Mouse (Mus musculus) ES-E14 (cell line): ENCODE data around the gene Fndc3b. TPM values are rescaled to one million over a fixed set of nuclear protein-coding genes. Genes with fewer than 3 reads are reported as not detected.

Experiments
- DNase-seq: peaks from one replicate; pipeline ENCODE4 v3.0.0-alpha.2; 2013; ENCODE audit warnings: low read depth, low spot score
- H3K27ac ChIP-seq: 2 replicates; pipeline ENCODE4 v1.5.1; 2012; ENCODE audit warnings: low read depth, mild to moderate bottlenecking, low read length, moderate library complexity, mixed read lengths; ENCODE audit not compliant: poor library complexity, insufficient read depth, severe bottlenecking
- H3K36me3 ChIP-seq: 2 replicates; pipeline ENCODE4 v1.6.1; 2012; ENCODE audit warnings: mild to moderate bottlenecking, low read length, moderate library complexity, mixed read lengths; ENCODE audit not compliant: control insufficient read depth, poor library complexity, insufficient read depth, severe bottlenecking
- H3K4me1 ChIP-seq, 2 experiments: fragments of 150-350 bp in 1 of 2; sonication (generic) in 1 of 2; 2 replicates each; pipeline ENCODE4 v1.6.1; 2012; ENCODE audit warnings: low read length in 2 of 2, mild to moderate bottlenecking in 1 of 2, mixed read lengths in 1 of 2; ENCODE audit not compliant: control insufficient read depth in 2 of 2, insufficient read depth in 2 of 2, poor library complexity in 1 of 2
- H3K4me3 ChIP-seq, 2 experiments: fragments of 150-350 bp in 1 of 2; sonication (generic) in 1 of 2; 2 replicates each; pipeline ENCODE4 v1.5.1; 2012; ENCODE audit warnings: low read length in 2 of 2, low read depth in 1 of 2, mild to moderate bottlenecking in 1 of 2, mixed read lengths in 1 of 2; ENCODE audit not compliant: insufficient read depth in 1 of 2, poor library complexity in 1 of 2, severe bottlenecking in 1 of 2
- H3K9ac ChIP-seq: 2 replicates; pipeline ENCODE4 v1.6.1; 2012; ENCODE audit warnings: low read depth, mild to moderate bottlenecking, low read length, mixed read lengths; ENCODE audit not compliant: poor library complexity, insufficient read depth, severe bottlenecking
- H3K9me3 ChIP-seq: fragments of 150-350 bp; sonication (generic); 2 replicates; pipeline ENCODE4 v1.6.1; 2012; ENCODE audit warnings: low read depth, mild to moderate bottlenecking, low read length; ENCODE audit not compliant: control insufficient read depth, insufficient read depth
- CHD2 ChIP-seq: IDR thresholded peaks from 2 replicates; pipeline ENCODE4 v1.6.1; 2014; ENCODE audit warnings: mild to moderate bottlenecking, low read depth, low read length, inconsistent platforms
- HCFC1 ChIP-seq: IDR thresholded peaks from 2 replicates; pipeline ENCODE4 v1.6.1; 2012; ENCODE audit warnings: low read length, inconsistent platforms, borderline replicate concordance; ENCODE audit not compliant: insufficient read depth
- MAFK ChIP-seq: IDR thresholded peaks from 2 replicates; pipeline ENCODE4 v1.6.1; 2014; ENCODE audit warnings: mild to moderate bottlenecking, low read depth, low read length, inconsistent platforms; ENCODE audit not compliant: insufficient read depth
- ZC3H11A ChIP-seq: IDR thresholded peaks from 2 replicates; pipeline ENCODE4 v1.6.1; 2012; ENCODE audit warnings: low read depth, mild to moderate bottlenecking, inconsistent platforms, low read length, borderline replicate concordance
- ZNF384 ChIP-seq: IDR thresholded peaks from 2 replicates; pipeline ENCODE4 v1.6.1; 2012; ENCODE audit warnings: low read depth, low read length, inconsistent platforms
- in situ Hi-C, 2 experiments: fragments of 600-800 bp; cut with MboI; formaldehyde crosslinking; loops; one replicate each; pipeline ENCODE4 v1.15.1; 2025; ENCODE audit warnings: low sequenced_read_pairs in 2 of 2, inconsistent platforms in 1 of 2; ENCODE audit not compliant: unreplicated experiment in 2 of 2
- total RNA-seq: library from RNA; depleted of rRNA; stranded (reverse); fragments of 300-350 nt; gene quantifications from 2 replicates; pipeline ENCODE4 v1.2.3, GENCODE M21; 2012

The Fndc3b gene
- total RNA-seq, 1 experiment = 16.6 TPM

DNA sequence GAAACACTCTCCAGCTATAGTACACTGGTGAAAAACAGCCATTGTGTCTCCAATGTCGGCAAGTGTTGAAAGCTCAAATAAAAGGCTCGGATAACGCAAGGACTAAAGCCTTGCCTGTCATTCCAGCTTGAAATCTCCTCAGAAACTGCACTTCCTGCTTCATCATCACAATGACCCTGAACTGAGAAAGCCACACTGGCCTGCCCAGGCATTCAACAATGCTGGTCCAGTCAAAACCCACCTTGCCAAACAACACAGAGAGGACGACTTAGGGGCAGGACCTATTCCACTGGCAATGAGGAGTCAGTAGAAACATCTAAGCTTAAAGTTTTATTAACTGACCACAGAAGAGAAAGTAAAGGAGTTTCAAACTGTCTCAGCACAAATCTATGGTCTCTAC lies 6.1 kb downstream of the Fndc3b start:
- peaks cover 15 to 16% of the 10 kb centered on the region in 2 experiments for H3K4me1 ChIP-seq
- H3K27ac ChIP-seq = no peak overlapping the region
- in situ Hi-C loops = no loop called here
- H3K9ac ChIP-seq = no peak overlapping the region
- DNase-seq = no peak
- TF ChIP-seq ZC3H11A (no peak), MAFK (no peak), HCFC1 (no peak), CHD2 (no peak), ZNF384 (no peak)
- H3K9me3 ChIP-seq = no peaks in the 10 kb centered on the region
- H3K4me3 ChIP-seq = no peak overlapping the region
- no peaks in the 10 kb centered on the region for H3K36me3 ChIP-seq

DNA sequence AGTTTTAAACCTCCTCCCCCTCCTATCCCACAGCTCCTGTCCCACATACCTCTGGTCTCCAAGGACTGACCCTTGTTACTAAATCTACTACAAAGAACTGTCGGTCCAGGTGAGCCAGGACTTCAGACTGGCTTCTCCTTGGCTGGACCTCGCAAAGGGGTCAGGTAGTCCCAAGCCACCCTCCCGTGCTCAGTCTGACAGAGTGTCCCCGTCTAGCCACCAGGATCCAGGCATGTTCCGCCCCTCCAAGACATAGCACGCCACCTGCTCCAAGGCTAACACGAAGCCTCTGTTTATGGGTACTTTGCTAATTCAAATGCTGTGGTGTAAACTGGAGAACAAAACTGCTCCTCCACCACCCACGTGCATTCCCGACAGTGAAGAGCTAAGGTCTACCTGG lies 6.5 kb downstream of the Fndc3b start:
- in situ Hi-C loops = no loop called here
- Histone ChIP-seq H3K27ac (no peak overlapping the region), H3K4me3 (no peak overlapping the region), H3K4me1 (peaks cover 15 to 16% of the 10 kb centered on the region in 2 experiments), H3K36me3 (no peaks in the 10 kb centered on the region), H3K9ac (0 out of 2 replicates have a peak overlapping the region, but pooled peaks have one; percentile 10), H3K9me3 (no peaks in the 10 kb centered on the region)
- DNase-seq = no peak
- TF ChIP-seq MAFK (no peak), CHD2 (no peak), ZNF384 (no peak), HCFC1 (no peak), ZC3H11A (no peak)

DNA sequence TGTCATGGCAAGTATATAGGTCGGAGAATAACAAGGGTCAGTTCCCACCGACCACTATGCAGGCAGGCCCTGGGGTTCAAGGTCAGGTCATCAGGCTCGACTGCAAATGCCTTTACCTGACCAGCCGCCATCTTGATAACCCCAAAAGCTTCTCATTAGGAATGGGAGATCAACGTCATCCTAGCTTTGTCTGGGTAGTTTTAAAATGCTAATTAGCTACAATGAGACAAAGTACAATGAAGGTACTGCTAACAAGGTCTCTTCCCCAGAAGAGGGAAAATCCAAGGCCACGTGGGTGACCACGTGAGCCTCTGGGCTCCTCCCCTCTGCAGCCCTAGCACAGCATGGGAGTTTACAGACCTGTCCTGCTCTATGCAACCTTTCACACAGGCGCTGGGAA lies 7.6 kb downstream of the Fndc3b start:
- Histone ChIP-seq H3K4me3 (no peak overlapping the region), H3K4me1 (peaks cover 13 to 17% of the 10 kb centered on the region in 2 experiments), H3K36me3 (no peaks in the 10 kb centered on the region), H3K27ac (peak overlapping the region; percentile 73; the same call in 1 of the 2 replicates), H3K9me3 (no peaks in the 10 kb centered on the region), H3K9ac (no peak overlapping the region)
- in situ Hi-C loops = no loop called here
- TF ChIP-seq HCFC1 (no peak), MAFK (no peak), ZNF384 (no peak), ZC3H11A (no peak), CHD2 (no peak)
- peak; percentile 54 for DNase-seq

DNA sequence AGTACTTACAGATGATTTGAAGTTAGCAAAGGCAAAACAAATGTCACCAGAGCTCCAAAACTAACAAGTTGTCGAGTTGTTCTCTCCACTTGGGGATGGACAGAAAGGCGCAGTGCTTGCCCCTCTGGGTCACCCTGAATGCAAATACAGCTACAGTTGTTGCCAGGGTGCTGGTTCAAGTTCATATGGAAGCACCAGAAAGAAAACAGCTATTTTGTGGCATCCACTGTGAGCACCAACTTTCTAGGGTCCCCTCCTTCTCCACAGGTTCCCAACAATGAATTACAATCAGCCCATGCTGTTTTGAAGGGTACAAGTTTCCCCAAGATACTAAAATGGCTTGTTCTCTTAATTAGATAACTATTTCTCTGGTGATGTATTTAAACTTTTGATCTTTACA lies 8.0 kb downstream of the Fndc3b start:
- H3K4me1 ChIP-seq = peaks cover 16 to 20% of the 10 kb centered on the region in 2 experiments
- H3K4me3 ChIP-seq = no peak overlapping the region
- peak overlapping the region; percentile 73; the same call in 1 of the 2 replicates for H3K27ac ChIP-seq
- no peaks in the 10 kb centered on the region for H3K36me3 ChIP-seq
- peak; percentile 27 for DNase-seq
- no peaks in the 10 kb centered on the region for H3K9me3 ChIP-seq
- TF ChIP-seq HCFC1 (no peak), ZC3H11A (no peak), CHD2 (no peak), MAFK (no peak), ZNF384 (no peak)
- no peak overlapping the region for H3K9ac ChIP-seq
- in situ Hi-C loops = no loop called here

DNA sequence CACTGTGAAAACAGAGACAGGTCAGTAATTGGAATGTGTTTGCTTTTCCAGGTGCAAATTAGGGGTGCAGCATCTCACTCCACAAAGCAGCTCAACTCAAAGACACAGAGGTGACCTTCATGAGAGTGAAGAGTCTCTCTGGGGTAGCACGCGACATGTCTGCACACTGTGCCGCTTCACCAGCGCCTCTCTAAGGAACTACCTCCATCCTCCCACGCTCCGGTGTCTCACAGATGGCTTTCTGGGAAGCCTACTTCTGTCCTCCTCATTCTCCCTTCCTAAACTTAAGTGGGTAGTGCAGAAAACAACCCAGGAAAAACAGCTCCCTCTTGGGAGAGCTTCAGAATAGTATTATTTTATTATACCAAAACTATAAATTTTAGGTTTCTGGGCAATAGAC lies 12.4 kb downstream of the Fndc3b start:
- no peak overlapping the region for H3K4me3 ChIP-seq
- H3K4me1 ChIP-seq = peaks cover 4 to 20% of the 10 kb centered on the region in 2 experiments; a peak in 2 of 4 replicates
- in situ Hi-C loops = no loop called here
- no peaks in the 10 kb centered on the region for H3K36me3 ChIP-seq
- H3K9me3 ChIP-seq = no peaks in the 10 kb centered on the region
- no peak overlapping the region for H3K9ac ChIP-seq
- H3K27ac ChIP-seq = no peak overlapping the region
- no peak for DNase-seq
- TF ChIP-seq ZNF384 (no peak), ZC3H11A (no peak), HCFC1 (no peak)
